Mouse (Mus musculus) colon, adult 2 months (tissue): ENCODE results near the gene Fndc7. TPM values are rescaled to one million over a fixed set of nuclear protein-coding genes. Genes with fewer than 3 reads are reported as not detected.

Source experiments
- polyA plus RNA-seq: library from polyadenylated mRNA; depleted of rRNA; stranded (reverse); fragments of >200 nt; gene quantifications from 2 replicates; pipeline ENCODE4 v1.2.3, GENCODE M21; 2012; rRNA removed

The Fndc7 gene
- 0.42 and 0.48 TPM in 2 replicates for polyA plus RNA-seq

GRCm38 (mm10) chr3:108889908-108890307 is at the start of gene Fndc7:
Fndc7 (minus strand) TSS chr3:108890008.

GRCm38 (mm10) chr3:108939573-108939972 is 49.8 kb upstream of the Fndc7 start, which contains the start of gene Henmt1:
Henmt1 (plus strand) TSS chr3:108939873.

GRCm38 (mm10) chr3:108911548-108912413 is 22.0 kb upstream of the Fndc7 start, which contains the start of gene Prpf38b:
Prpf38b (minus strand) TSS chr3:108911727.

GRCm38 (mm10) chr3:108840000-108840715 is 49.6 kb downstream of the Fndc7 start, which contains the start of gene Stxbp3:
Stxbp3 (minus strand) TSS chr3:108840526.

Other genes starting within 250 kb of the Fndc7 start
- gene Clcc1, start 236.1 kb downstream of the Fndc7 start, polyA plus RNA-seq = 22.7 and 27.9 TPM in 2 replicates
- gene Gpsm2, start 167.7 kb downstream of the Fndc7 start, polyA plus RNA-seq = 8.8 and 10.6 TPM in 2 replicates
- 0.03 and 0.05 TPM in 2 replicates for gene Aknad1, start 150.3 kb downstream of the Fndc7 start, polyA plus RNA-seq
- 4.3 and 7.3 TPM in 2 replicates for gene Stxbp3, start 49.5 kb downstream of the Fndc7 start, polyA plus RNA-seq
- 56.6 and 62.9 TPM in 2 replicates for gene Prpf38b, start 21.7 kb upstream of the Fndc7 start, polyA plus RNA-seq
- 0.07 TPM in 1 of 2 replicates, not detected in the other for gene Henmt1, start 49.9 kb upstream of the Fndc7 start, polyA plus RNA-seq
- not detected in 2 replicates for gene Gm9857, start 50.4 kb upstream of the Fndc7 start, polyA plus RNA-seq
- gene Fam102b, start 137.6 kb upstream of the Fndc7 start, polyA plus RNA-seq = 5.8 and 7.1 TPM in 2 replicates
- gene Slc25a54, start 190.5 kb upstream of the Fndc7 start, polyA plus RNA-seq = not detected in 2 replicates
- gene Slc25a24, start 233.1 kb upstream of the Fndc7 start, polyA plus RNA-seq = 83.7 and 116 TPM in 2 replicates